Mouse (Mus musculus): ENCODE measurements around the gene Gzf1. TPM values are rescaled to one million over a fixed set of nuclear protein-coding genes. Genes with fewer than 3 reads are reported as not detected.
A peak's percentile ranks its signal among the peaks of the same experiment; 100 is the strongest.

The Gzf1 gene
- polyA plus RNA-seq, 1 experiment from 2014 or later, result 29.3 TPM

DNA sequence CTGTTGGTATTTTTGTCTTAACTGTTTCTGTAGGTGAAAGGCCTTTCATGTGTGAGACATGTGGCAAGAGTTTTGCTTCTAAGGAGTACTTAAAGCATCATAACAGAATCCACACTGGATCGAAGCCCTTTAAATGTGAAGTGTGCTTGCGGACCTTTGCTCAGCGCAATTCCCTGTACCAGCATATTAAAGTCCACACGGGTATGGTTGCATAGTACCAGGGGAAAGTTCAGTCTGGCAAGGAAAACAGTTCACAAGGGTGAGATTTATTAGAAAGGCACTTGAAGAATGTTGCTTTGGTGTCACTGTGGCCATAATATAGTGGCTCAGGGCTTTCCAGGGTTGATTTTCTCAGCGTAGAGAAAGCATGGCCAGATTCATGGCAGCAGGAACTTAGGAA is 7.1 kb downstream of the Gzf1 start:
- Histone ChIP-seq H3K27me3 (ENCODE audit: control insufficient read depth, insufficient read depth, low read length) (no peaks in the 10 kb centered on the region), H3K4me2 (ENCODE audit: low read depth, low read length, severe bottlenecking) (no peak overlapping the region), H3K4me1 (replicated peaks; ENCODE audit: control insufficient read depth, insufficient read depth, low read length) (no peaks in the 10 kb centered on the region), H3K9ac (ENCODE audit: low read length) (no peak overlapping the region), H3K4me3 (ENCODE audit: low read depth, low read length) (no peak overlapping the region), H3K9me3 (ENCODE audit: control insufficient read depth, low read length) (no peaks in the 10 kb centered on the region), H3K27ac (ENCODE audit: low read depth, low read length) (no peak overlapping the region), H3K36me3 (ENCODE audit: control insufficient read depth, insufficient read depth, low read length) (peaks cover 5% of the 10 kb centered on the region)
- ATAC-seq (replicated peaks; ENCODE audit: low FRiP score) (no peak), DNase-seq (ENCODE audit: low spot score) (no peak)
- WGBS, result 92% methylated on average over 5 of the region's 5 CpGs

DNA sequence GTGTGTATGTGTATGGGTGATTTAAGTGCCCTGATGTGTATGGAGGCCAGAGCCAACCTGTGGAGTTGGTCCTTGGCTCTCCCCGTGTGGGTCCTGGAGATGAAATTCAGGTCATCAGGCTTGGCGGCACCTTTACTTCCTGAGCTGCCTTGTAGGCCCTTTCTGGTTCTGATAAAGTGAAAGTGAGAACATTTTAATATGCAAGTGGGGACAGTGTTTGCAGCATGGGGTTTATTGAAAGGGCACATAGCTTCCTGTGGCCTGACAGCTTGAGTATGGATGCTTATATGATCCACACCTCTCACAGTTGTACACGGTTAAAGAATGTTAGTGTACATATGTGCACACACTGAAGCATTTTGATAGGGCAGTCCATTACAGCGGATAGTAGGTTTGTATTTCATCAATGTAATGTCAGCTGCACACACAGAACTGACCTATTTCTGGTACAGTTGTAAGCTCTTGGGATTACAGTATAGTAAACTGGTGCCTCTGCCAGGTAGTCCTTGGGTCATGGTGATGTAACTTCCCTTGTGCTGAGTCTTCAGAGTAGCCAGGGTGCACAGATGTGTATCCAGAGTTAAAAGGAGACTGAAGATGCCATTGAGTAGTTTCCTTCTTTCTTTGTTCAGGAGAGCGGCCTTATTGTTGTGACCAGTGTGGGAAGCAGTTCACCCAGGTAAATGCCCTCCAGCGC is 8.8 kb downstream of the Gzf1 start:
- Histone ChIP-seq H3K27me3 (ENCODE audit: control insufficient read depth, insufficient read depth, low read length) (no peaks in the 10 kb centered on the region), H3K36me3 (ENCODE audit: control insufficient read depth, insufficient read depth, low read length) (peaks cover 5% of the 10 kb centered on the region), H3K9me3 (ENCODE audit: control insufficient read depth, low read length) (no peaks in the 10 kb centered on the region), H3K4me2 (ENCODE audit: low read depth, low read length, severe bottlenecking) (no peak overlapping the region), H3K4me3 (ENCODE audit: low read depth, low read length) (no peak overlapping the region), H3K9ac (ENCODE audit: low read length) (no peak overlapping the region), H3K4me1 (replicated peaks; ENCODE audit: control insufficient read depth, insufficient read depth, low read length) (no peaks in the 10 kb centered on the region), H3K27ac (ENCODE audit: low read depth, low read length) (no peak overlapping the region)
- 93% methylated on average over 6 of the region's 6 CpGs for WGBS
- DNase-seq (ENCODE audit: low spot score) (no peak), ATAC-seq (replicated peaks; ENCODE audit: low FRiP score) (no peak; the same call in 1 of the 2 replicates)

DNA sequence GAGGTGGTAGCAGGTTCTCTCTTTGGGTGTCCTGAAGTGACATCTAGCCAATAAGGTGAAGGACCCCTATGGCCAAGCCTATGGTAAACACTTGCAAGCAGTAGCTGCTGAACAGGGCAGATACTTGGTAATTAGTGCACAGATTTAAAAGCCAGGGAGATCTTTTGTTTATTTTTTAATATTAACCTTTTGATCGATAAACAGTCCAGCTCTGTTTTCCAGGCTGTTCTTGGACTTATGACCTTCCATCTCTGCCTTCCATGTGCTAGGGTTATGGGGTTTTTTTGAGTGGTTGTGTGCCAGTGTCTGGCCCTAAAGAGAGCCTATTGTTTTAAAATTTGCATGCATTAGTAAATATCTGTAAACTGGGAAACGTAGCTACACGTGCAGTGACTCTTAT is 9.5 kb downstream of the Gzf1 start:
- no peak for DNase-seq (ENCODE audit: low spot score)
- H3K4me2 ChIP-seq (ENCODE audit: low read depth, low read length, severe bottlenecking), result no peak overlapping the region
- ATAC-seq (replicated peaks; ENCODE audit: low FRiP score), result no peak
- no peaks in the 10 kb centered on the region for H3K4me1 ChIP-seq (replicated peaks; ENCODE audit: control insufficient read depth, insufficient read depth, low read length)
- H3K9ac ChIP-seq (ENCODE audit: low read length), result no peak overlapping the region
- H3K27me3 ChIP-seq (ENCODE audit: control insufficient read depth, insufficient read depth, low read length), result no peaks in the 10 kb centered on the region
- peaks cover 5% of the 10 kb centered on the region for H3K36me3 ChIP-seq (ENCODE audit: control insufficient read depth, insufficient read depth, low read length)
- WGBS, result 93% methylated on average over 3 of the region's 3 CpGs
- no peak overlapping the region for H3K4me3 ChIP-seq (ENCODE audit: low read depth, low read length)
- no peak overlapping the region for H3K27ac ChIP-seq (ENCODE audit: low read depth, low read length)
- no peaks in the 10 kb centered on the region for H3K9me3 ChIP-seq (ENCODE audit: control insufficient read depth, low read length)

DNA sequence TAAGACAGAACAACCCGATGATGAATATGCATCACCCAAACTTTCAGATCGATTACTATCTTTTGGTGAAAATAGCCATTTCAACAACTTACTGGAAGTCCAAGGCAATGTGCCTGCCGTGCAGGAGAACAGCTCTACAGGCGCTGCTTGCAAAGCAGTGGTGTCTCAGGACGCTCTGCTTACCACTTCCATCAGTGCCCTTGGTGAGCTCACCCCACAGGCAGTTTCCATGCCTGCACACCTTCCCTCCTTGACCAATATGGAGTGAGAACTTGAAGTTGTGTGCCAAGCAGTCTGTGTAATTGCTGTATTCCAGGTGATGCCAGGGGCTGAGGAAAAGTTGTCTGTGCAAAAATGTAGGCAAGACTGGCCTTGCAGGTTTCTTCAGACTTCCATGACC is 10.0 kb downstream of the Gzf1 start:
- H3K4me1 ChIP-seq (replicated peaks; ENCODE audit: control insufficient read depth, insufficient read depth, low read length), result no peaks in the 10 kb centered on the region
- H3K36me3 ChIP-seq (ENCODE audit: control insufficient read depth, insufficient read depth, low read length), result peaks cover 5% of the 10 kb centered on the region
- DNase-seq (ENCODE audit: low spot score) (no peak), ATAC-seq (replicated peaks; ENCODE audit: low FRiP score) (no peak)
- no peaks in the 10 kb centered on the region for H3K9me3 ChIP-seq (ENCODE audit: control insufficient read depth, low read length)
- 91% methylated on average over 5 of the region's 5 CpGs for WGBS
- H3K9ac ChIP-seq (ENCODE audit: low read length), result no peak overlapping the region
- H3K27me3 ChIP-seq (ENCODE audit: control insufficient read depth, insufficient read depth, low read length), result no peaks in the 10 kb centered on the region
- no peak overlapping the region for H3K27ac ChIP-seq (ENCODE audit: low read depth, low read length)
- H3K4me3 ChIP-seq (ENCODE audit: low read depth, low read length), result no peak overlapping the region
- no peak overlapping the region for H3K4me2 ChIP-seq (ENCODE audit: low read depth, low read length, severe bottlenecking)

- DNase-seq (ENCODE audit: low spot score) (no peak), ATAC-seq (replicated peaks; ENCODE audit: low FRiP score) (no peak)
- Histone ChIP-seq H3K36me3 (ENCODE audit: control insufficient read depth, insufficient read depth, low read length) (no peaks in the 10 kb centered on the region; the same call in 1 of the 2 replicates), H3K4me2 (ENCODE audit: low read depth, low read length, severe bottlenecking) (no peak overlapping the region), H3K9ac (ENCODE audit: low read length) (no peak overlapping the region), H3K27ac (ENCODE audit: low read depth, low read length) (no peak overlapping the region), H3K4me1 (replicated peaks; ENCODE audit: control insufficient read depth, insufficient read depth, low read length) (no peaks in the 10 kb centered on the region), H3K4me3 (ENCODE audit: low read depth, low read length) (no peak overlapping the region), H3K27me3 (ENCODE audit: control insufficient read depth, insufficient read depth, low read length) (no peaks in the 10 kb centered on the region), H3K9me3 (ENCODE audit: control insufficient read depth, low read length) (no peaks in the 10 kb centered on the region)
- 88% methylated on average over 5 of the region's 5 CpGs for WGBS
These were observed 17.7 kb downstream of the Gzf1 start for GRCm38 (mm10) chr2:148698571-148698970.

DNA sequence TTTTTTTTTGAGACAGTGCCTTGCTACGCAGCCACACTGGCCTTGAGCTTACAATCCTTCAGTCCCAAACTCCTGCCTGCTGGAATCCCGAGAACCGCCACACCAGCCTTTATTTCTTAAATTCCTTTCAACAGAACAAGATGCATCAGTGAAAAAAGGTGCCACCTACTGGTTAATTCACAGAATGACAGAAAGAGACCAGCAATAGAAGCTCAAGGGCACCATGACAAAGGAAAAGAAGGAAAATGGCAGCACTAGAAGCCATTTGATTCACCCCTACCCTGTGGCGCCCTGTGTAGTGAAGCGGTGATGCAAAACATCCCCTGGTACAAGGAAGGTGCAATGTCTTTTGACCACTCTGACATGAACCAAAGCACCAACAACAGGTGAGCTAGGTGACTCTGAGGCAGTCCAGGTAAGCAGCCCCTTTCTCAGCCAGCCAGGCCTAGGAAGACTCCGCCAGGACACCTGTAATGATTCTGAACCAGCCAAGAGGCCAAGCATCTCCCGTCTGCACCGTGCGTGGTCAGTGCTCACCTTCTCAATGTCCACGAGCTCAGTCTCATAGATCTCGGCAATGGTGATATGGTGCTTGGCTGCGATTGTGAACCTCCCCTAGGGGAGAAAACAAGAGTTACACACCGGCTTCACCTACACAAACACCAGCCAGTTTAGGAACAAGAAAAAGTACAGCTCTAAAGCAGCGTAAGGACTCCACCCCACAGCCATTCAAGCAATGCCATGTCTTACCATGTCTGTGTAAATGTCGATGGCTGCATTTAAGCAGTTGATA is 25.8 kb downstream of the Gzf1 start:
- Histone ChIP-seq H3K4me3 (ENCODE audit: low read depth, low read length) (no peak overlapping the region), H3K4me1 (replicated peaks; ENCODE audit: control insufficient read depth, insufficient read depth, low read length) (no peaks in the 10 kb centered on the region), H3K36me3 (ENCODE audit: control insufficient read depth, insufficient read depth, low read length) (no peaks in the 10 kb centered on the region; the same call in 1 of the 2 replicates), H3K9ac (ENCODE audit: low read length) (no peak overlapping the region), H3K4me2 (ENCODE audit: low read depth, low read length, severe bottlenecking) (no peak overlapping the region), H3K27ac (ENCODE audit: low read depth, low read length) (no peak overlapping the region), H3K9me3 (ENCODE audit: control insufficient read depth, low read length) (no peaks in the 10 kb centered on the region), H3K27me3 (ENCODE audit: control insufficient read depth, insufficient read depth, low read length) (no peaks in the 10 kb centered on the region)
- 76% methylated on average over 15 of the region's 15 CpGs for WGBS
- ATAC-seq (replicated peaks; ENCODE audit: low FRiP score), result peak; percentile 55; the same call in 1 of the 2 replicates
- no peak for DNase-seq (ENCODE audit: low spot score)

DNA sequence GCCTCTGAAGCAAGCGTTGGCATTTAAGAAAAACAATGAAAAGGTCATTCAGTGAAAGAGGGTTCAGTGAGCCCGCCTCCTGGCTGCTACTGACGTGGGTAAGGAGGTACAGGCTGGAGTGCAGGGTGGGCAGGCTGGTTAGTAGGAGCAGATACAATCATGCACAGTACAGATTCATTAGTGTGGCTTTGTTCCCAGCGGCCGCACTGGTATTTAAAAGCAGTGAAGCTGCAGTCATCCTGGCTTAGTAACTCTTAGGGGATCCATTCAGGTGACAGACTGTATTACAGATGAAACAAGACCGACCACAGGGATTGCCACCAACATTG is 26.3 kb downstream of the Gzf1 start:
- ATAC-seq (replicated peaks; ENCODE audit: low FRiP score) (peak; percentile 54; the same call in 1 of the 2 replicates), DNase-seq (ENCODE audit: low spot score) (no peak)
- Histone ChIP-seq H3K4me2 (ENCODE audit: low read depth, low read length, severe bottlenecking) (no peak overlapping the region), H3K4me1 (replicated peaks; ENCODE audit: control insufficient read depth, insufficient read depth, low read length) (no peaks in the 10 kb centered on the region), H3K4me3 (ENCODE audit: low read depth, low read length) (no peak overlapping the region), H3K9me3 (ENCODE audit: control insufficient read depth, low read length) (no peaks in the 10 kb centered on the region), H3K36me3 (ENCODE audit: control insufficient read depth, insufficient read depth, low read length) (no peaks in the 10 kb centered on the region; the same call in 1 of the 2 replicates), H3K27ac (ENCODE audit: low read depth, low read length) (no peak overlapping the region), H3K9ac (ENCODE audit: low read length) (no peak overlapping the region), H3K27me3 (ENCODE audit: control insufficient read depth, insufficient read depth, low read length) (no peaks in the 10 kb centered on the region)
- WGBS, result 44% methylated on average over 6 of the region's 6 CpGs

DNA sequence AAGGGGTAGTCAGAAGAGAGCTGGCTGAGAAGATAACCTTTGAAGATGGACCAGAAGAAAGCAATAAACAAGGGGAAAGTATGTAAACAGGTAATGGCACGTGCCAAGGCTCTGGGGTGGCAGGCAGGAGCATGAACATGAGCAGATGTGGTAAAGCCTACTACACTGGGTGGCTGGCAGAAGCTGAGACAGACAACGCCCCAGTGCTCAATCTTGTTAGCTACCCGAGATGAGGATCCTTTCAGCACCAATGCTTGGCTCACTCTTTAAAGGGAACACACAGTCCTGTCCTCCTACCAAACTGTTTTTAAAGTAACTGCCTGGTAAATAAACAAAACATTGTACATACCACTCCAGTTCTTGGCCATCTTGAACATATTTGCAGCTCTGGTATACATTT is 31.5 kb downstream of the Gzf1 start:
- Histone ChIP-seq H3K4me3 (ENCODE audit: low read depth, low read length) (no peak overlapping the region), H3K4me1 (replicated peaks; ENCODE audit: control insufficient read depth, insufficient read depth, low read length) (no peaks in the 10 kb centered on the region), H3K9ac (ENCODE audit: low read length) (no peak overlapping the region), H3K27me3 (ENCODE audit: control insufficient read depth, insufficient read depth, low read length) (no peaks in the 10 kb centered on the region), H3K4me2 (ENCODE audit: low read depth, low read length, severe bottlenecking) (no peak overlapping the region), H3K9me3 (ENCODE audit: control insufficient read depth, low read length) (no peaks in the 10 kb centered on the region), H3K27ac (ENCODE audit: low read depth, low read length) (no peak overlapping the region), H3K36me3 (ENCODE audit: control insufficient read depth, insufficient read depth, low read length) (no peaks in the 10 kb centered on the region)
- DNase-seq (ENCODE audit: low spot score), result no peak
- 86% methylated on average over 3 of the region's 3 CpGs for WGBS
- no peak for ATAC-seq (replicated peaks; ENCODE audit: low FRiP score)

GRCm38 (mm10) chr2:148717072-148717471 is 36.2 kb downstream of the Gzf1 start:
- DNase-seq (ENCODE audit: low spot score), result no peak
- no peaks in the 10 kb centered on the region for H3K36me3 ChIP-seq (ENCODE audit: control insufficient read depth, insufficient read depth, low read length)
- H3K4me3 ChIP-seq (ENCODE audit: low read depth, low read length), result no peak overlapping the region
- no peak overlapping the region for H3K4me2 ChIP-seq (ENCODE audit: low read depth, low read length, severe bottlenecking)
- no peaks in the 10 kb centered on the region for H3K27me3 ChIP-seq (ENCODE audit: control insufficient read depth, insufficient read depth, low read length)
- H3K4me1 ChIP-seq (replicated peaks; ENCODE audit: control insufficient read depth, insufficient read depth, low read length), result no peaks in the 10 kb centered on the region
- no peak for ATAC-seq (replicated peaks; ENCODE audit: low FRiP score)
- H3K27ac ChIP-seq (ENCODE audit: low read depth, low read length), result no peak overlapping the region
- WGBS, result 53% methylated on average over 2 of the region's 2 CpGs
- H3K9ac ChIP-seq (ENCODE audit: low read length), result no peak overlapping the region
- no peaks in the 10 kb centered on the region for H3K9me3 ChIP-seq (ENCODE audit: control insufficient read depth, low read length)
